Mouse (Mus musculus) spleen, adult 2 months (tissue): Measurements from ENCODE around the gene Slc26a1.

ENCODE experiments used
- CTCF ChIP-seq: fragments of 200-500 bp; IDR thresholded peaks from 2 replicates; pipeline ENCODE4 v1.5.1; 2011; ENCODE audit warnings: mild to moderate bottlenecking, inconsistent platforms; ENCODE audit not compliant: insufficient read depth, insufficient read length, insufficient replicate concordance; ENCODE audit errors: extremely low read depth
- POLR2A ChIP-seq: fragments of 200-500 bp; IDR thresholded peaks from 2 replicates; pipeline ENCODE4 v1.6.1; 2011; ENCODE audit warnings: low read depth, low read length, inconsistent platforms

DNA sequence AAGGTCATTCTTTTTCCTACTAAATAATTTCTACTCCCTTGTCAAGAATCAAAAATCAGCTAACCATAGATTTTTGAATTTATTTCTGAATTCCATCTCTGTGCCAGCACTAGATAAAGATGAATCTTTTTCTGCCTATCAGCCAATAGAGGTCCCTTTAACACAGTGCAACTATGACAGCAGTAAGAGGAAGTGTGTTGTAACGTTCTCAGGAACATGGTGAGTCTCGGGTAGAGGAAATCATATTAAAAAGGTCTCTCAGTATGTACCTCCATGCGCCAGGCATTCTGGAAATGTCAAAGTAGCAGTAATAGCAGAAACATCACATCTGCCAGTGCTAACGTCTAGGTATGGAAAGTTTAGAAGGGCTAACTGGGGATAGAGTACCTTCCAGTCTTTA is 39.2 kb downstream of the Slc26a1 start:
- TF ChIP-seq CTCF = no peak
- TF ChIP-seq POLR2A = no peak
